Mouse (Mus musculus) right cerebral cortex, adult 2 months (tissue): ENCODE measurements around the gene Cnot6.

ENCODE experiments used
- DNase-seq, 2 experiments: peaks; one replicate each; pipeline ENCODE4 v3.0.0; 2021 to 2022; ENCODE audit warnings: low spot score in 2 of 2

Gene Cnot6

GRCm38 (mm10) chr11:49712555-49713335 is at the start of gene Cnot6:
TSS of gene Cnot6 (minus strand) at chr11:49712723.
- peak; percentile 98 to 99 for DNase-seq

DNA sequence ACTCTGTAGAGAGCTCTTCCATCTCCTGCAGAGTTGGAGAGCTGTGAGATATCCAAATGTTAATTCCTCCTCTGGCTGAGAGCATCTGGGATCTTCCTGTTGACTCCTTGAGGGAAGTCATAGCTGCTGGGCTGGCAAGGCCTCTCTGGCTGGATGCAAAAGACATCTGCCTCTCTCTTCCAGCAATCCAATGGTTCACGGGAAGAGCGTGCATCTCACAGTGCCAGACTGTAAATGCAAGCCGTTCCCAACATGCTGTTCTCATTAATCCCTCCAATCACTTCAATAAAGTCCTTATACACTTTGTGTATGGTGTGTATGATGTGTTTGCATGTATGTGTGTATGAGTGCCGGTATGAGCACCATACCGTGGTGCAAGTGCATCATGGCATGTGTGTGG is 48.6 kb upstream of the Cnot6 start:
- DNase-seq, result no peak

DNA sequence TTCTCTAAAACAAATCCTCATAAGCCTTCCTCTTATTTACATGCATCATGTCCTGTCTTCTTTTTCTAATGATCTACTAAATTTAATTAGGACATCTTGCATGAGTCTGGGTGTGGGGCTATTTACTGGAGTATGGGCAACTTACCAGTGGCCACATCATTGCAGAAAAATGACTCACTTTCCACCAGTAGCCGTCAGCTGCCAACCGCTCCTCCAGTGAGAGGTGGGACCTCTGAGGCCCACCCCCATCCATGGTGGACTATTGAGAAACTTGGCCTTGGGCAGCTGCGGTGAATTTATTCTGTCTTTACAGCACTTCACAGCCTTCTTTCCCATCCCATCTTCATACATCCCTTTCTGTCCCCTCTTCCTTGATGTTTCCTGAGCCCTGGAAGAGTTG is 45.6 kb upstream of the Cnot6 start:
- no peak for DNase-seq

DNA sequence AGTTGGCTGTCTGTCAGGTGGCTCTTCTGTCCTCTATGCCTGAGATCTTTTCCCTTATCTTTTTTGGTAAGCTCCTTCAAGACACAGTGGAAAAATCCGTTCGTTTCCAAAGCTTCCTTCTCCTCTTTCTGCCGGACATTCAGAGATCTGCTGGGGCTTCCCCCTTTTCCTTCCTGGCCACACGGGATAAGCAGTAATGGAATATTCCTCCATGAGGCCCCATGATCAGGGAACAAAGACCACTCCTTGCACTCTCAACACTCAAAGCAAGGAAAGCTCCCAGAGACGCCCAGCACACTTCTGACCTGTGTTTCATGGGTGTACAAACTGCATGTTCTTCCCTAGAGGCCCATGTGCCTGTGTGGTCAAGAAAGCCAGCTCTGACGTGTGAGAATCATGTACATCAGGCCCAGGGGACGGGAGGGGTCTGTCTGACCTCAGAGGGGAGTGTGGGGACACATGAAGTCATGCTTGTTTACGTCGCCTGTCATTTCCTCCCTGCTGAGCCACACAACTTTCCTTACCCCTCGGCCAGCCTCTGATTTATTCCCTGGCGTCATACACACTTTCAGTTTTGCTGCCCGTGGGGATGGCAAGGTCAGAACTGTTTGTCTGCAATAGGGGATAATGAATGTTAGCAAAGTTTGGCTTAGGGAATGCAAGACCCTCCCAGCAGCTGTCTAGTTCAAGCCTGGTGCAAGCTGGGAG is 42.6 kb upstream of the Cnot6 start:
- DNase-seq, result no peak

GRCm38 (mm10) chr11:49746756-49747155 is 34.2 kb upstream of the Cnot6 start:
- DNase-seq, result no peak

DNA sequence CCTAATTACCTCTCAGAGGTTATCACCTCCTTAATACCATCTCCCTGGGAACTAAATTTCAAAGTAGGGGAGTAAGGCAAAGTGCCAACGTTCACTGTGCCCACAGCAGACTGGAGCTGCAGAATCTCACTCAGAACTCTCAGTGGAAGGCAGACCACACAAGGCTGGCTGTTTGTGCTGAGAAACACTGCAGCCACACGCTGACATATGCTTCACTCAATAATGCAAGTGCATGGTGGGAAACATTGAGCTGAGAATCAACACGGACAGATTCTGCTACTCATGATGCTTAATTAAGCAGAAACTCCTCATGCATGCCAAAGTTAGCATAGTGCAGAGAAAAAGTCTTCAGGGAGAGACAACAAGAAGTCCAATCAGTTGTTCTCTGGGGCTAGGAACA is 33.3 kb upstream of the Cnot6 start:
- DNase-seq, result no peak

- DNase-seq, result no peak
Observed at GRCm38 (mm10) chr11:49744981-49745380, 32.5 kb upstream of the Cnot6 start.

GRCm38 (mm10) chr11:49743634-49744033 is 31.1 kb upstream of the Cnot6 start:
- DNase-seq, result no peak

DNA sequence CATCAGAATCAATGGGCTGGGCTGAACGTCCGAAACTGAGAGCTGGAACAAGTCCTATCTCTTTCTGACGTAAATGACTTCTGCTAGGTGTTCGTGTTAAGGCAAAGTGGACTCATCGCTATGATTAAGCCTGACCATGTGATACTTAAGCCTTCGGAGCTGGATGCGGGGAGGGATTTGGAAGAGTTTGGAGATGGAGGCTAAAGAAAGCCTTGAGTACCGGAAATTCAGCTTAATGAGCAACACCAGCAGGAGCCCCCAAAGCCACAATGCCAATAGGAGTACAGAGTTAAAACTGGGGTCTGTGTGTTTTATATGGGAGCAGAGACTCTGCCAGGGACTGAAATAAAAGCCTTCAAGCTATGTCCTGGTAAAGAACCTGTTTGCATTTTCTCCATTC is 29.7 kb upstream of the Cnot6 start:
- no peak for DNase-seq

- no peak for DNase-seq
Observed at GRCm38 (mm10) chr11:49739776-49740175, 27.3 kb upstream of the Cnot6 start.

- DNase-seq, result no peak
Observed at GRCm38 (mm10) chr11:49738659-49739406, 26.3 kb upstream of the Cnot6 start.

GRCm38 (mm10) chr11:49737625-49738024 is 25.1 kb upstream of the Cnot6 start:
- no peak for DNase-seq

GRCm38 (mm10) chr11:49734771-49735170 is 22.2 kb upstream of the Cnot6 start:
- DNase-seq, result no peak

- DNase-seq, result no peak
Observed at GRCm38 (mm10) chr11:49730275-49730948, 17.9 kb upstream of the Cnot6 start.

DNA sequence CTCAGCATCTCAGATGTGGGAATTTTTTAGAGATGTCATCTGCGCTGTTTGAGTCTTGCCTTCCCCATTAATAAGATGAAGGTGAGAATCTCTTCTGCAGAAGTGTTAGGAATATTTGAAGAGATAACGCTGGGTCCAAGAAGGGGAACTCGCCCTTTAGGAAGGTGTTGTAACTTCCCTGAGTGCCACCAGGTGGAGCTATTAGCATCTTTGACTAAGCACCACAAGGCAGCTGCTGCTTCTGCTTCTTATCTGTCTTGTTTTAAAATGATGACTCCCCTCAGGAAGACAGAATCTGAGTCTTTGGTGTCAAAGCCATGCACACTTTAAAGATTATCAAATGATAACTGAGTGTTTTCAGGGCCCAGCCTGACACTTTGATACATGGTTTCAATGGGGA is 15.4 kb upstream of the Cnot6 start:
- DNase-seq, result peak; percentile 71 to 82

DNA sequence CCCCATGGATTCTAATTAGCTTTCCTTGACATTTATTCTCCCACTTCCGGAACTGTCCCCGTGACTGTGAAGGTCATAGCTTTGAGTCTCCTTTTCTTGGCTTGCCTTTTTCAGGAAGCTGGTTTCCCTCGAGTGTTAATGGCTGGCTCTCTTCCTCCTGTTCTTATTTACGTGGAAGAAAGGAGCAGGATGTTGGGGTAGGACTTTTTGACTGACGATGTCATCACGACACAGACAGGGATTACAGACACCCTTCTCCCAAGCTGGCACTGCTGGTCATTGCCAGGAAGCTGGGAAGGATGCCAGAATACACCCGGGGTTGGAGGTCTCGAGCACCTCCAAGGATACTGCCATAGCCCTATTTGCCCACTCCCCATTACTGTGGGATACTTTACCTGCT is 14.3 kb upstream of the Cnot6 start:
- DNase-seq, result no peak

- DNase-seq, result no peak
Observed at GRCm38 (mm10) chr11:49724676-49725075, 12.2 kb upstream of the Cnot6 start.

DNA sequence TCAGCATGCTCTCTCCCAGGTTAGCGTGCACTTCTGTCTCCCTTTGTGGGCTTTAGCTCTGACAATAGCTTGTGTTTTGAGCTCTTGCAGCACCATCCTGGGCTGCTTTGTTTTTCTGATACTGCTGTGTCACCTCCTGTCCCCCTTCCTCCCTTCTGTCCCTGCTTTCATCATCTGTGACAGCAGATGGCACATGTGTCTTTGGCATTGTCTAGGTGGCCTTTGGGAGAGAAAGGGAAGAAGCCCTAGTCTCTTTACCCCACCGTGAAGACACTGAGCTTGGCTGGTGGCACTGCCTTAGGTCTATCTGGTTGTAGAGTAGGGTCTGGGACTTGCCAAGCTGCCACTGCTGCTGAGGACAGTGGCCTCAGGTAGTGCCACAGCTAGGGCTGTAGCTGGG is 10.8 kb upstream of the Cnot6 start:
- DNase-seq, result no peak

GRCm38 (mm10) chr11:49722692-49723091 is 10.2 kb upstream of the Cnot6 start:
- no peak for DNase-seq

DNA sequence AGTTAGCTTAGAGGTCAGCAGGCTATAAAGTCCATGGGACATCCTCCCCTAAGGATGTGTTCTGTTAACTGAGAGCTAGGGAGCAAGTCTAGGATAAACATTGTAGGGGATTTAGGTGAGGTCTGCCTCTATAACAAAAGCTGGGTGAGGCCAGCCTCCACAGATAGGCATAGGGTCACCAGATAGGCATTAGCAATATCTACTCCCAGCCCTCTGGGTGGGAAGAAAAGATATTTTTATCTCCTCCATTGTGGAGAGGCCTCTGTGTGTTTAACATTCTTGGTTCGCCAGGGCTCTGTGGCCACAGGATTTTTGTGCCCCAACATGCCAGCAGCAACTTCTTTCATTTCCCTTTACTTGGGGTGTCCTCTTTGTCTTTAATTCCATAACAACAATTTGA is 8.8 kb upstream of the Cnot6 start:
- no peak for DNase-seq

- no peak for DNase-seq
Observed at GRCm38 (mm10) chr11:49719466-49720151, 7.1 kb upstream of the Cnot6 start.
